Mouse (Mus musculus): ENCODE results near the gene Rrp36. TPM values are rescaled to one million over a fixed set of nuclear protein-coding genes. Genes with fewer than 3 reads are reported as not detected.

Rrp36 gene
- polyA plus RNA-seq, 2 experiments: 11.4 to 20.3 TPM

DNA sequence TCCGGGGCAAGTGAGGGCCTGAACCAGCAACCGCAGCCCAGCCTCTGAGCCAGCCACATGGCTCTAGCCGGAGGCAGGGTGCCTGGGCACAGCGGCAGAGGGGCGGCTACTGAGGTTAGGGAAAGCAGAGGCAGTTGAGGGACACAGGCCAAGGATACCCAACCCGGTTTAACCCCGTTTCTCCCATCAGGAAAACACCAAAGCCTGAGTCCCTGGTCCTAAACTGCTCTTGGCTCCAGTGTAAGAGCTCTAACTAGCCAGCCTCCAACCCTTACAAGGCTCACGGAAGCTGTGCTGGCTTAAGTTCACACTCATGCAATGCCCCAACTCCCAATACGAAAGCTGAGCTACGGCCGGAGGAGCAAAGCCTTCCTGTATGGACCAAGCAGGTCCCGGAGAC lies 49.6 kb downstream of the Rrp36 start:
- Histone ChIP-seq H3K9ac (replicated peaks) (no peak overlapping the region), H3K4me3 (ENCODE audit: insufficient read depth in 1 of 2, low read depth in 2 of 2, low read length in 2 of 2) (no peak overlapping the region), H3K27ac (no peak overlapping the region), H3K9me3 (ENCODE audit: control insufficient read depth, low read length) (no peaks in the 10 kb centered on the region), H3K27me3 (ENCODE audit: control insufficient read depth, insufficient read depth, low read length) (peaks cover 19% of the 10 kb centered on the region), H3K36me3 (replicated peaks; ENCODE audit: control insufficient read depth, insufficient read depth, low read depth) (no peaks in the 10 kb centered on the region), H3K4me2 (ENCODE audit: low read depth) (no peak overlapping the region), H3K4me1 (replicated peaks; ENCODE audit: control insufficient read depth in 2 of 2, insufficient read depth in 2 of 2, low read length in 1 of 2) (peaks cover 0 to 15% of the 10 kb centered on the region in 2 experiments; a peak in 2 of 4 replicates)
- no peak for TF ChIP-seq CTCF (IDR thresholded peaks at IDR 0.05; ENCODE audit: low read depth)
- TF ChIP-seq EP300 (IDR thresholded peaks at IDR 0.05; ENCODE audit: low read depth): no peak
- DNase-seq (ENCODE audit: low read depth in 3 of 3, low spot score in 3 of 3) (no peak), ATAC-seq (ENCODE audit: insufficient read depth) (no peak)
- WGBS (ENCODE audit: insufficient replicate concordance): 53% methylated on average over 12 of the region's 12 CpGs

DNA sequence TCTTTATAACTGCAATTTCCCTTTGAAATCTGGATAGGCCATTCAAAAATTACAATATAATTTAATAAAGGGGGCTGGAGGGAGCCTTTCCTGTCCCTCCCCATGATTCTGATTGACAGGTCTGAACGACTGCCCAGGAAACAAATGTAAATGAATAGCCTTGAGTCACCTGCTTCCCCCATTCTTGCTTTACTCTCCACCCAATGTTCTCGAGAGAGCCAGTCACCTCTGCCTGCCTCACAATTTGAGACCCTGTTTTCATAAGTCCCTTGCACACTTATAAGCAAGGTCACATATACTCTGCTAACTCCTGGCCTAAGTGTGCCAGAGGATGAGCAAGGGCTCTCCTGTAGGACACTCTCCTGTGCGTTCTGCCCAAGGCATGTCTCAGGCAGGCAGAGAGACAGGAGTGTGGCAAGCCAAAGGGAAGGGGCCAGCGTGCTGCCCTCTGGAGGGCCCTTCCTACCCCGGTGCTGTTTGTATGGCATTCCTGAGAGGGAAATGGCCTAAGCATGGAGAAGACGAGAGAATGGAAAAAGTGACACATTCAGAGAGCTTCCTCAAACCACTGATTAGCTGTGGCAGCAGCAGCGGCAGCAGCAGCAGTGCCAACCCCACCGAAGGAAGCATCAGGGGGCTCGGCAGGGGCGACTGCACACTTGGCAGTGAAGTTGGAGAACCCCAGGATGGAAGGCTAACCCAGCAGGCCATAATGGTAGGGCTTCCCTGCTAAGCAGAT lies 50.2 kb downstream of the Rrp36 start:
- ATAC-seq (ENCODE audit: insufficient read depth): no peak
- peaks cover 0 to 18% of the 10 kb centered on the region in 2 experiments; a peak in 2 of 4 replicates for H3K4me1 ChIP-seq (replicated peaks; ENCODE audit: control insufficient read depth in 2 of 2, insufficient read depth in 2 of 2, low read length in 1 of 2)
- H3K4me2 ChIP-seq (ENCODE audit: low read depth): no peak overlapping the region

DNA sequence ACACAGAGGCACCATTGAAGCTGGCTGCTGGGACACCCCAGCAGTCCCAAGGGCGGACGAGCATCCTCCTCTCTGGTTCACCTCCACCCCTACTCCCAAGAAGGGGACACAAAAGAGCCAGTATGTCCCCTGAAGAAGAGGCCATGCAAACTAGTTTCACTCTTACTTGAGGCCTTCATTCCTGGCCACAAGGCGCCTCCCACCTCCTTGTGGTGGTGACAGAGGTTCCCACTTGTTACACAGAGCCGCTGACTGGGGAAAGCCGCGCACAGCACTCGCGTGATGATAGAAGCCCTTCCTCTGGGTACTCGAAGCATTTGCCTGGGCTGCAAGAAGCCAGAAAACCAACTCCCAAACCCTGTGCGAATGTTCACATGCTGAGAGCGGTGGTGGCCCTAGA lies 51.9 kb downstream of the Rrp36 start:
- H3K9me3 ChIP-seq (ENCODE audit: control insufficient read depth, low read length): no peaks in the 10 kb centered on the region
- ATAC-seq (ENCODE audit: insufficient read depth) (no peak), DNase-seq (ENCODE audit: low read depth in 3 of 3, low spot score in 3 of 3) (no peak)
- no peak overlapping the region for H3K27ac ChIP-seq
- 39% methylated on average over 11 of the region's 11 CpGs for WGBS (ENCODE audit: insufficient replicate concordance)
- no peaks in the 10 kb centered on the region for H3K27me3 ChIP-seq (ENCODE audit: control insufficient read depth, insufficient read depth, low read length)
- peaks cover 4 to 28% of the 10 kb centered on the region in 2 experiments; a peak in 3 of 4 replicates for H3K4me1 ChIP-seq (replicated peaks; ENCODE audit: control insufficient read depth in 2 of 2, insufficient read depth in 2 of 2, low read length in 1 of 2)
- TF ChIP-seq EP300 (IDR thresholded peaks at IDR 0.05; ENCODE audit: low read depth) (no peak), CTCF (IDR thresholded peaks at IDR 0.05; ENCODE audit: low read depth) (no peak)
- H3K9ac ChIP-seq (replicated peaks): no peak overlapping the region
- no peak overlapping the region for H3K4me3 ChIP-seq (ENCODE audit: insufficient read depth in 1 of 2, low read depth in 2 of 2, low read length in 2 of 2)
- H3K4me2 ChIP-seq (ENCODE audit: low read depth): no peak overlapping the region
- no peaks in the 10 kb centered on the region for H3K36me3 ChIP-seq (replicated peaks; ENCODE audit: control insufficient read depth, insufficient read depth, low read depth)

More for the DNA sequence above, 50.2 kb downstream of the Rrp36 start:
- DNase-seq (ENCODE audit: low read depth in 3 of 3, low spot score in 3 of 3): no peak
- Histone ChIP-seq H3K36me3 (replicated peaks; ENCODE audit: control insufficient read depth, insufficient read depth, low read depth) (no peaks in the 10 kb centered on the region), H3K27me3 (ENCODE audit: control insufficient read depth, insufficient read depth, low read length) (peaks cover 14% of the 10 kb centered on the region), H3K9me3 (ENCODE audit: control insufficient read depth, low read length) (no peaks in the 10 kb centered on the region), H3K4me3 (ENCODE audit: insufficient read depth in 1 of 2, low read depth in 2 of 2, low read length in 2 of 2) (no peak overlapping the region), H3K27ac (no peak overlapping the region), H3K9ac (replicated peaks) (no peak overlapping the region)
- no peak for TF ChIP-seq EP300 (IDR thresholded peaks at IDR 0.05; ENCODE audit: low read depth)
- TF ChIP-seq CTCF (IDR thresholded peaks at IDR 0.05; ENCODE audit: low read depth): no peak
- WGBS (ENCODE audit: insufficient replicate concordance): 16% methylated on average over 10 of the region's 10 CpGs

DNA sequence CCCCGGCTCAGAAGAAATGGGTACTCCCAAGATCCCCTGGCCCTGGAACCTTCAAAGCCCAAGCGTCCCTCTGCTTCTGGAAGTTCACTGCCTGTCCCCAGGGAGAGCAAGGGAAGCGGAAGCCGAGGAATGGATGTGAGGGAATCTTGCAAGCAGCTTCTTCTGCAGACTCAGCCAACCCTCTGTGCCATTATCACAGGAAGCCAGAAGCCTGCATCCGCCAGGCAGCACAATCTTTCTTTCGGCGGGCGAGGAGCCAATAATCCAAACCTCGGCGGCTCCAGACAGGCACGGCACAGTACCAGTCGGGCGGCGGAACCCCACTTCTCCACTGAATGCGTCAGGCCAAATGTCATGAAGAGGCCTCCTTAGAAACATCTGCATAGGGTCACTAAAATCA lies 52.8 kb downstream of the Rrp36 start:
- no peak overlapping the region for H3K4me3 ChIP-seq (ENCODE audit: insufficient read depth in 1 of 2, low read depth in 2 of 2, low read length in 2 of 2)
- no peak for DNase-seq (ENCODE audit: low read depth in 3 of 3, low spot score in 3 of 3)
- no peak for ATAC-seq (ENCODE audit: insufficient read depth)
- H3K4me2 ChIP-seq (ENCODE audit: low read depth): no peak overlapping the region
- no peaks in the 10 kb centered on the region for H3K36me3 ChIP-seq (replicated peaks; ENCODE audit: control insufficient read depth, insufficient read depth, low read depth)
- no peak for TF ChIP-seq CTCF (IDR thresholded peaks at IDR 0.05; ENCODE audit: low read depth)
- TF ChIP-seq EP300 (IDR thresholded peaks at IDR 0.05; ENCODE audit: low read depth): no peak
- peaks cover 4 to 28% of the 10 kb centered on the region in 2 experiments; a peak in 3 of 4 replicates for H3K4me1 ChIP-seq (replicated peaks; ENCODE audit: control insufficient read depth in 2 of 2, insufficient read depth in 2 of 2, low read length in 1 of 2)
- no peaks in the 10 kb centered on the region for H3K27me3 ChIP-seq (ENCODE audit: control insufficient read depth, insufficient read depth, low read length)
- H3K27ac ChIP-seq: no peak overlapping the region
- H3K9ac ChIP-seq (replicated peaks): no peak overlapping the region
- WGBS (ENCODE audit: insufficient replicate concordance): 37% methylated on average over 15 of the region's 15 CpGs
- no peaks in the 10 kb centered on the region for H3K9me3 ChIP-seq (ENCODE audit: control insufficient read depth, low read length)

DNA sequence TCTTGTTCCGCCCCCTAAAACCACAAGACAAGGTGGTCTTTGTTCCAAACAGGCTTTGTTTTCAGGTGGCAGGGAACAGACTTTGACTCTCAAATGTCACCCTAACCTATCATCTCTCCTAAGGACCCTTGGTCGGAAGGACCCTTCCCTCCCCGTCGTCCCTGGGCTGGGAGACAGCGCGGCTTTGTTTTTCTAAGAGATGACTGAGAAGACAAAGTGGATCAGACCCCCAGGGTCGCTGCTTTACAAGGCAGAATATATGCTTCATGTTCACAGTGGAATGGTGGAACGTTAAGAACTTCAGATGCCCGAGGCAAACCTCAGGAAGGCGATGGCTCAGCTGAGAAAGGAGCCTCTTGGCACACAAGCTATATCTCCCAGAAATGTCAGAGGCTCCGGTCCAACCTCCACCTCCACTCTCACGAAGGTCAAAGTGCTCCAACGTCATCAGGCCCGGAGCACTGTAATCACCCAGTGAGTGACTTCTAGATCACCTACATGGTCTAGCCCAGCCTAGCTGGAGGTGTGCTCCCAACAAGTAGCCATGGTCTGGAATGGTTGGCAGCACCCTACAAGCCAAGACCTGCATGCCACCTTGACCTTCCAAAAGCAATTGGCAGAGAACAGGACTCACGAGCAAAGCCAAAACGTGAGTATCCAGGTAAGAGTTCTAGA lies 54.3 kb downstream of the Rrp36 start:
- no peak overlapping the region for H3K4me2 ChIP-seq (ENCODE audit: low read depth)
- no peaks in the 10 kb centered on the region for H3K9me3 ChIP-seq (ENCODE audit: control insufficient read depth, low read length)
- peaks cover 4 to 28% of the 10 kb centered on the region in 2 experiments; a peak in 3 of 4 replicates for H3K4me1 ChIP-seq (replicated peaks; ENCODE audit: control insufficient read depth in 2 of 2, insufficient read depth in 2 of 2, low read length in 1 of 2)
- no peak overlapping the region for H3K9ac ChIP-seq (replicated peaks)
- 50% methylated on average over 16 of the region's 16 CpGs for WGBS (ENCODE audit: insufficient replicate concordance)
- no peak overlapping the region for H3K27ac ChIP-seq
- no peak for ATAC-seq (ENCODE audit: insufficient read depth)
- no peaks in the 10 kb centered on the region for H3K36me3 ChIP-seq (replicated peaks; ENCODE audit: control insufficient read depth, insufficient read depth, low read depth)
- DNase-seq (ENCODE audit: low read depth in 3 of 3, low spot score in 3 of 3): no peak
- no peak overlapping the region for H3K4me3 ChIP-seq (ENCODE audit: insufficient read depth in 1 of 2, low read depth in 2 of 2, low read length in 2 of 2)
- H3K27me3 ChIP-seq (ENCODE audit: control insufficient read depth, insufficient read depth, low read length): no peaks in the 10 kb centered on the region
- TF ChIP-seq EP300 (IDR thresholded peaks at IDR 0.05; ENCODE audit: low read depth): no peak
- TF ChIP-seq CTCF (IDR thresholded peaks at IDR 0.05; ENCODE audit: low read depth): no peak
